Mouse (Mus musculus): ENCODE measurements around the gene Rsph9.

DNA sequence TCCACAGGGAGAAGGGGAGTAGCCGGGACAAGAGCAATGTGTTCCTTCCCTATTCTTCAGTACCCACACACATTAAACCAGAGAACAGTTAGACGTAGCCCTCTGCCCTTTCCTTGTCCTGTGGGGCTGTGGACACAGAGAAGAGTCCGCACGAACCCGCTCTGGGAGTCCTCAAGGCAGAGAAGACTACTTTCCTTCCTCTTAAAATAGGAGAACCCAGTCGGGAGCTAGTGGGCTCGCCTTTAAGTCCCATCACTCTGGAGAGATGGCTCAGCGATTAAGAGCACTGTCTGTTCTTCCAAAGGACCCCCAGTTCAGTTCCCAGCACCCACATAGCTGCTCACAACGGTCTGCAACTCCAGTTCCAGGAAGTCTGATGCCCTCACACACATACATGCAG, 17.7 kb upstream of the Rsph9 start:
- no peak for TF ChIP-seq POLR2A (IDR thresholded peaks at IDR 0.05; ENCODE audit: low read depth, low read length)
- TF ChIP-seq CTCF (conservative IDR thresholded peaks at IDR 0.05; ENCODE audit: insufficient read depth, insufficient read length, low read depth, low read length) = no peak

Data from kidney, adult 2 months (tissue).